Mouse (Mus musculus): Measurements from ENCODE around the gene Jph2. TPM values are rescaled to one million over a fixed set of nuclear protein-coding genes. Genes with fewer than 3 reads are reported as not detected.
A peak's percentile ranks its signal among the peaks of the same experiment; 100 is the strongest.

Gene Jph2
- polyA plus RNA-seq, 1 experiment from 2014 or later: 0.96 TPM

DNA sequence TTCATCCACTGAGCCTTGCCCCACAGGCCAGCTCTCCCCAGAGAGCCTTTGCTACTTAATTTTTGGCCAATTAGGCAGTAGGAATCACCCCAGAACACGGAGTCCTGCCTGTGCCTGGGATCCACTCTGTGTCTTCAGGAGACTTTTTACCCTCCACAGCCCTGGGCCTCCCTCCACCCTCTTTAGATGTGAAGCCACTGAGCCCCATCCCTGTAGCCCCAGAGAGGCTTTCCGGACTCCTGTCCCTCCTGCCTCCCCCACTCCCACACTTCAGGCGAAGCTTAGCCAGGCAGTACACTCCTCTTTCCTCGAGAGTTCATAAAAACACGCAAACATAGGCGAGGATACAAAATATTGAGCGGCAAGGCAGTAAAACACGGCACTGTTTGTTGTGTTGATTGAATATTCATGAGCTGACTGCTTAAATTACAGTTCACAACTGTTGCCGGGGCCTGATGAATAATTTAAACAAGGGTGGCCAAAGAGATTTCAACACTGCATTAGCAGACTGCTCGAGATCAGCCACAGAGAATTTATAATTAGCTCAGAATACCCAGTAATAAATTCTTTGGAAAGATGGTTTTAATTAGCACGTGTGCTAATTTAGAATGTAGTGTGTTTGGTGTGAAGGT lies 100.7 kb downstream of the Jph2 start:
- H3K9ac ChIP-seq (replicated peaks): no peak overlapping the region
- peak overlapping the region; percentile 29; the same call in 1 of the 2 replicates for H3K4me2 ChIP-seq
- H3K9me3 ChIP-seq (replicated peaks): no peaks in the 10 kb centered on the region
- peaks cover 53% of the 10 kb centered on the region for H3K27me3 ChIP-seq (replicated peaks)
- H3K36me3 ChIP-seq: no peaks in the 10 kb centered on the region
- 13% methylated on average over 11 of the region's 11 CpGs for WGBS
- peaks cover 54% of the 10 kb centered on the region for H3K4me1 ChIP-seq
- peak overlapping the region; percentile 49; the same call in 1 of the 2 replicates for H3K27ac ChIP-seq (replicated peaks)
- H3K4me3 ChIP-seq (replicated peaks): no peak overlapping the region
- ATAC-seq (ENCODE audit: low FRiP score): peak; percentile 43; the same call in 1 of the 2 replicates

DNA sequence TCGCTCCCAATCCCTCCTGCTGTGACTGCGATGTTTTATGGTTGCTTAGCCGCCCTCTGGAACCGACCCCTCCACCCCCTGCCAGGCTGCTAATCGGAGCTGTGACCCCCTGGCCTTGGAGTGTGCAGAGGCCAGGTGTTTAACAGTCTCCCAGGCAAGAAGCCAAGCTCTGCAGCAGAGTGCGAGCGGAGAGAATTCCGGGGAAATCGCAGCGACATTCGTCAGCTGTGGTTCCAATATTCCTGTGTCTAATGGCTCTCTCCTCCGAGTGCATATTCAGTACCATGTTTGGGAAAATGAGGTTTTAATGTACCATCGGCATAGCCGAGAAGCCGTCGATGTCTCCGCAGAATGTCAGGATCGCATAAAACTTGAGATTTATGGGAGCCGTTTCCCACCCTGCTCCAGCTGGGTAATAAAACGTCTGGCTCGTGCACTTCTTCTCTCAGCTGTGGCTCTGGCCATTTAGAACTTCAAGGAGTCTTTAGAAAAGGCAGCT lies 108.9 kb downstream of the Jph2 start:
- Histone ChIP-seq H3K4me1 (peaks cover 54% of the 10 kb centered on the region), H3K4me2 (peak overlapping the region; percentile 47), H3K9me3 (replicated peaks) (no peaks in the 10 kb centered on the region), H3K9ac (replicated peaks) (no peak overlapping the region), H3K36me3 (no peaks in the 10 kb centered on the region), H3K27ac (replicated peaks) (peak overlapping the region; percentile 76), H3K4me3 (replicated peaks) (peak overlapping the region; percentile 9; the same call in 1 of the 2 replicates), H3K27me3 (replicated peaks) (peaks cover 66% of the 10 kb centered on the region)
- under 1% methylated on average over 21 of the region's 21 CpGs for WGBS
- peak; percentile 74 for ATAC-seq (ENCODE audit: low FRiP score)

Other genes with a start within 250 kb of the Jph2 start
- gene Tox2, start 194.9 kb downstream of the Jph2 start, polyA plus RNA-seq (2015; fragmentation: Nextera tagmentation; extraction: Ambion mirVana): 20.8 and 23.4 TPM in 2 replicates
- 72.6 and 82.1 TPM in 2 replicates for gene Oser1, start 26.7 kb upstream of the Jph2 start, polyA plus RNA-seq (2015; fragmentation: Nextera tagmentation; extraction: Ambion mirVana)
- gene Gdap1l1, start 40.5 kb upstream of the Jph2 start, polyA plus RNA-seq (2015; fragmentation: Nextera tagmentation; extraction: Ambion mirVana): 108 and 129 TPM in 2 replicates
- 17.1 and 18.3 TPM in 2 replicates for gene Fitm2, start 74.6 kb upstream of the Jph2 start, polyA plus RNA-seq (2015; fragmentation: Nextera tagmentation; extraction: Ambion mirVana)
- gene R3hdml, start 94.3 kb upstream of the Jph2 start, polyA plus RNA-seq (2015; fragmentation: Nextera tagmentation; extraction: Ambion mirVana): 0.18 TPM in 1 of 2 replicates, not detected in the other
- gene Hnf4a, start 108.8 kb upstream of the Jph2 start, polyA plus RNA-seq (2015; fragmentation: Nextera tagmentation; extraction: Ambion mirVana): 0.04 and 5.2 TPM in 2 replicates
- gene Ttpal, start 204.3 kb upstream of the Jph2 start, polyA plus RNA-seq (2015; fragmentation: Nextera tagmentation; extraction: Ambion mirVana): 37.5 and 39.1 TPM in 2 replicates
- gene Serinc3, start 247.1 kb upstream of the Jph2 start, polyA plus RNA-seq (2015; fragmentation: Nextera tagmentation; extraction: Ambion mirVana): 33.6 and 41.2 TPM in 2 replicates

Data from neural tube, embryonic 15.5 days (tissue).